Mouse (Mus musculus) CD4-positive naive resting alpha-beta T cell, adult 76 days (primary cell): ENCODE measurements around the gene Ccndbp1. TPM values are rescaled to one million over a fixed set of nuclear protein-coding genes. Genes with fewer than 3 reads are reported as not detected.

Experiments used
- total RNA-seq: library from RNA; stranded (reverse); gene quantifications from one replicate; pipeline ENCODE4 v1.2.4, GENCODE M21; 2023

Gene Ccndbp1
- total RNA-seq, result 85.0 TPM

GRCm38 (mm10) chr2:121007925-121008663 lies at the start of gene Ccndbp1:
Gene Ccndbp1, plus strand, starts transcription at chr2:121008403.

GRCm38 (mm10) chr2:120970559-120971080 lies 37.6 kb upstream of the Ccndbp1 start, which contains the start of gene Ubr1:
Gene Ubr1, minus strand, starts transcription at chr2:120970715.

GRCm38 (mm10) chr2:120976990-120977925 lies 30.9 kb upstream of the Ccndbp1 start, which contains the start of gene Tmem62:
Gene Tmem62, plus strand, starts transcription at chr2:120977017.

GRCm38 (mm10) chr2:121036733-121037341 lies 28.6 kb downstream of the Ccndbp1 start, which contains the start of gene Epb42:
Gene Epb42, minus strand, starts transcription at chr2:121037072.

Other genes starting within 250 kb of the Ccndbp1 start
- 28.8 TPM for gene Cdan1, start 158.3 kb upstream of the Ccndbp1 start, total RNA-seq
- gene Ttbk2, start 157.8 kb upstream of the Ccndbp1 start, total RNA-seq, result 10.1 TPM
- 75.4 TPM for gene Ubr1, start 37.7 kb upstream of the Ccndbp1 start, total RNA-seq
- gene Tmem62, start 31.4 kb upstream of the Ccndbp1 start, total RNA-seq, result 29.9 TPM
- 2.8 TPM for gene Epb42, start 28.7 kb downstream of the Ccndbp1 start, total RNA-seq
- not detected for gene Tgm5, start 77.4 kb downstream of the Ccndbp1 start, total RNA-seq
- not detected for gene Tgm7, start 101.4 kb downstream of the Ccndbp1 start, total RNA-seq
- 13.9 TPM for gene Adal, start 132.0 kb downstream of the Ccndbp1 start, total RNA-seq
- 8.6 TPM for gene Lcmt2, start 132.2 kb downstream of the Ccndbp1 start, total RNA-seq
- gene Tubgcp4, start 162.3 kb downstream of the Ccndbp1 start, total RNA-seq, result 68.5 TPM
- gene Zscan29, start 162.7 kb downstream of the Ccndbp1 start, total RNA-seq, result 24.7 TPM